Mouse (Mus musculus) CH12.LX (cell line): ENCODE data around the gene Elfn2. TPM values are rescaled to one million over a fixed set of nuclear protein-coding genes. Genes with fewer than 3 reads are reported as not detected.

Source experiments
- DNase-seq: peaks from one replicate; pipeline ENCODE4 v3.0.0-alpha.2; 2013; ENCODE audit errors: extremely low read depth
- H3K27ac ChIP-seq: 2 replicates; pipeline ENCODE4 v1.5.1; 2012; ENCODE audit warnings: low read depth, mild to moderate bottlenecking, control low read depth, moderate library complexity; ENCODE audit not compliant: insufficient read depth
- H3K27me3 ChIP-seq: replicated peaks from 2 replicates; pipeline ENCODE3; 2012; ENCODE audit warnings: inconsistent platforms
- H3K36me3 ChIP-seq, 2 experiments: replicated peaks in 1 of 2; 2 replicates each; pipeline versions ENCODE3 to v1.6.1; 2012; ENCODE audit warnings: inconsistent platforms in 1 of 2, low read length in 1 of 2, mild to moderate bottlenecking in 1 of 2, mixed read lengths in 1 of 2, moderate library complexity in 1 of 2; ENCODE audit not compliant: control insufficient read depth in 1 of 2, insufficient read depth in 1 of 2
- H3K4me1 ChIP-seq, 2 experiments: 2 replicates each; pipeline ENCODE4 v1.6.1; 2012; ENCODE audit warnings: inconsistent platforms in 1 of 2, moderate library complexity in 1 of 2; ENCODE audit not compliant: insufficient read depth in 2 of 2, control insufficient read depth in 1 of 2
- H3K4me2 ChIP-seq: 2 replicates; pipeline ENCODE4 v1.6.1; 2012; ENCODE audit warnings: low read depth, mild to moderate bottlenecking, control low read depth; ENCODE audit not compliant: poor library complexity, insufficient read depth, severe bottlenecking
- H3K4me3 ChIP-seq, 3 experiments: fragments of 150-350 bp in 1 of 3; sonication (generic) in 1 of 3; replicated peaks in 1 of 3; 2 replicates each; pipeline versions ENCODE3 to v1.5.1; 2011 to 2012; ENCODE audit warnings: low read depth in 2 of 3, low read length in 2 of 3, mild to moderate bottlenecking in 2 of 3, moderate library complexity in 2 of 3, control low read depth in 1 of 3, improper control_type of control experiment in 1 of 3, inconsistent platforms in 1 of 3, mixed read lengths in 1 of 3; ENCODE audit not compliant: poor library complexity in 1 of 3
- H3K79me2 ChIP-seq: replicated peaks from 2 replicates; pipeline ENCODE4 v1.6.1; 2012; ENCODE audit warnings: mild to moderate bottlenecking, moderate library complexity; ENCODE audit not compliant: control insufficient read depth, poor library complexity, insufficient read depth, severe bottlenecking; ENCODE audit errors: extremely low read depth
- H3K9ac ChIP-seq: 2 replicates; pipeline ENCODE4 v1.6.1; 2012; ENCODE audit warnings: low read depth, mild to moderate bottlenecking, control low read depth, moderate library complexity; ENCODE audit not compliant: insufficient read depth
- H3K9me3 ChIP-seq: replicated peaks from 2 replicates; pipeline ENCODE3; 2012; ENCODE audit warnings: low read length, inconsistent platforms, mixed read lengths
- CHD1 ChIP-seq: IDR thresholded peaks from 2 replicates; pipeline ENCODE4 v1.6.1; 2012; ENCODE audit warnings: low read depth, low read length, improper control_type of control experiment, inconsistent platforms
- CHD2 ChIP-seq: IDR thresholded peaks from 2 replicates; pipeline ENCODE4 v1.6.1; 2011; ENCODE audit warnings: low read length, improper control_type of control experiment
- CTCF ChIP-seq, 2 experiments: IDR thresholded peaks in 1 of 2; conservative IDR thresholded peaks in 1 of 2; 2 replicates each; pipeline ENCODE4 v1.5.1; 2011 to 2012; ENCODE audit warnings: low read depth in 2 of 2, low read length in 2 of 2, improper control_type of control experiment in 1 of 2, inconsistent platforms in 1 of 2, mild to moderate bottlenecking in 1 of 2, moderate library complexity in 1 of 2
- E2F4 ChIP-seq: IDR thresholded peaks from 2 replicates; pipeline ENCODE4 v1.6.1; 2011; ENCODE audit warnings: low read depth, low read length, improper control_type of control experiment; ENCODE audit not compliant: insufficient replicate concordance
- ELF1 ChIP-seq: IDR thresholded peaks from 2 replicates; pipeline ENCODE4 v1.6.1; 2014; ENCODE audit warnings: low read depth, mild to moderate bottlenecking, inconsistent platforms, low read length, improper control_type of control experiment
- EP300 ChIP-seq: IDR thresholded peaks from 2 replicates; pipeline ENCODE4 v1.6.1; 2011; ENCODE audit warnings: low read length, improper control_type of control experiment
- ETS1 ChIP-seq: conservative IDR thresholded peaks from 2 replicates; pipeline ENCODE4 v1.6.1; 2012; ENCODE audit warnings: low read depth, mild to moderate bottlenecking, inconsistent platforms, low read length, improper control_type of control experiment, moderate library complexity
- HCFC1 ChIP-seq: IDR thresholded peaks from 2 replicates; pipeline ENCODE4 v1.6.1; 2012; ENCODE audit warnings: low read depth, mild to moderate bottlenecking, inconsistent platforms, low read length, improper control_type of control experiment
- IRF4 ChIP-seq: IDR thresholded peaks from 2 replicates; pipeline ENCODE4 v1.6.1; 2014; ENCODE audit warnings: low read depth, mild to moderate bottlenecking, inconsistent platforms, low read length, improper control_type of control experiment
- JUND ChIP-seq: conservative IDR thresholded peaks from 2 replicates; pipeline ENCODE4 v1.6.1; 2011; ENCODE audit warnings: low read depth, low read length, improper control_type of control experiment
- KAT2A ChIP-seq: IDR thresholded peaks from 2 replicates; pipeline ENCODE4 v1.6.1; 2012; ENCODE audit warnings: low read length, improper control_type of control experiment, inconsistent platforms; ENCODE audit not compliant: insufficient replicate concordance
- MAFK ChIP-seq: IDR thresholded peaks from 2 replicates; pipeline ENCODE4 v1.6.1; 2011; ENCODE audit warnings: low read length, improper control_type of control experiment; ENCODE audit not compliant: insufficient replicate concordance
- MEF2A ChIP-seq: IDR thresholded peaks from 2 replicates; pipeline ENCODE4 v1.6.1; 2014; ENCODE audit warnings: low read depth, mild to moderate bottlenecking, inconsistent platforms, low read length, improper control_type of control experiment, borderline replicate concordance
- NRF1 ChIP-seq: IDR thresholded peaks from 2 replicates; pipeline ENCODE4 v1.6.1; 2014; ENCODE audit warnings: low read depth, mild to moderate bottlenecking, inconsistent platforms, low read length, improper control_type of control experiment, moderate library complexity
- PAX5 ChIP-seq: IDR thresholded peaks from 2 replicates; pipeline ENCODE4 v1.6.1; 2012; ENCODE audit warnings: low read length, inconsistent platforms, mixed read lengths
- POLR2A ChIP-seq: IDR thresholded peaks from 2 replicates; pipeline ENCODE4 v1.6.1; 2011; ENCODE audit warnings: low read depth, mild to moderate bottlenecking, improper control_type of control experiment, low read length
- RAD21 ChIP-seq: IDR thresholded peaks from 2 replicates; pipeline ENCODE4 v1.6.1; 2011; ENCODE audit warnings: low read depth, mild to moderate bottlenecking, low read length, improper control_type of control experiment, moderate library complexity
- SIN3A ChIP-seq: IDR thresholded peaks from 2 replicates; pipeline ENCODE4 v1.6.1; 2012; ENCODE audit warnings: low read length, improper control_type of control experiment, inconsistent platforms
- SMC3 ChIP-seq: IDR thresholded peaks from 2 replicates; pipeline ENCODE4 v1.6.1; 2011; ENCODE audit warnings: low read depth, low read length, improper control_type of control experiment
- TCF12 ChIP-seq: IDR thresholded peaks from 2 replicates; pipeline ENCODE4 v1.6.1; 2014; ENCODE audit warnings: low read depth, mild to moderate bottlenecking, inconsistent platforms, low read length, improper control_type of control experiment
- UBTF ChIP-seq: IDR thresholded peaks from 2 replicates; pipeline ENCODE4 v1.6.1; 2012; ENCODE audit warnings: low read depth, mild to moderate bottlenecking, inconsistent platforms, low read length, improper control_type of control experiment, moderate library complexity
- USF1 ChIP-seq: IDR thresholded peaks from 2 replicates; pipeline ENCODE4 v1.6.1; 2014; ENCODE audit warnings: low read depth, mild to moderate bottlenecking, inconsistent platforms, low read length, improper control_type of control experiment
- USF2 ChIP-seq: conservative IDR thresholded peaks from 2 replicates; pipeline ENCODE4 v1.6.1; 2011; ENCODE audit warnings: low read depth, low read length, improper control_type of control experiment
- ZKSCAN1 ChIP-seq: IDR thresholded peaks from 2 replicates; pipeline ENCODE4 v1.6.1; 2012; ENCODE audit warnings: low read depth, inconsistent platforms, low read length, improper control_type of control experiment, borderline replicate concordance
- ZMIZ1 ChIP-seq: IDR thresholded peaks from 2 replicates; pipeline ENCODE4 v1.6.1; 2012; ENCODE audit warnings: low read depth, mild to moderate bottlenecking, inconsistent platforms, low read length, improper control_type of control experiment
- ZNF384 ChIP-seq: IDR thresholded peaks from 2 replicates; pipeline ENCODE4 v1.6.1; 2012; ENCODE audit warnings: low read depth, low read length, improper control_type of control experiment, inconsistent platforms
- dilution Hi-C: fragments of 300-500 bp; cut with MboI; formaldehyde crosslinking; loops from 2 replicates; pipeline ENCODE4 v1.14.3; 2020; ENCODE audit warnings: low sequenced_read_pairs; ENCODE audit not compliant: extremely low pct_unique_long_range_greater_than_20kb, extremely low pct_ligation_motif_present
- in situ Hi-C: fragments of 300-500 bp; cut with MboI; formaldehyde crosslinking; loops from 3 replicates; pipeline ENCODE4 v1.14.3; 2019; ENCODE audit warnings: low sequenced_read_pairs, low pct_ligation_motif_present, low pct_unique_long_range_greater_than_20kb, mixed read lengths
- polyA plus RNA-seq: library from polyadenylated mRNA; unstranded; fragments of >175 nt; gene quantifications from 2 replicates; pipeline ENCODE4 v1.2.1, GENCODE M21; 2012; ENCODE audit warnings: low read depth; ENCODE audit not compliant: insufficient read length
- total RNA-seq, 2 experiments: library from RNA; depleted of rRNA; stranded (reverse); fragments of 300-350 nt in 1 of 2; fragments of >200 nt in 1 of 2; gene quantifications; 2 replicates each; pipeline ENCODE4 v1.2.3; 2012 to 2014

Elfn2 gene
- total and polyA plus RNA-seq, 3 experiments, result 0.06 TPM; not detected in 2

- no peak overlapping the region for H3K27ac ChIP-seq
- in situ Hi-C loops, result loop anchor here (5.0 kb wide), 1 partner anchor 37 kb away; no protein-coding TSS in a partner anchor
- no peaks in the 10 kb centered on the region for H3K9me3 ChIP-seq
- H3K36me3 ChIP-seq, result no peaks in the 10 kb centered on the region
- H3K4me3 ChIP-seq, result no peak overlapping the region
- H3K27me3 ChIP-seq, result peaks cover 91% of the 10 kb centered on the region
- no peak overlapping the region for H3K4me2 ChIP-seq
- no peak for DNase-seq
- TF ChIP-seq TCF12, result no peak
- no peak for TF ChIP-seq ZKSCAN1
- no peak for TF ChIP-seq NRF1
- TF ChIP-seq EP300, result no peak
- TF ChIP-seq ETS1, result no peak
- TF ChIP-seq POLR2A, result no peak
- TF ChIP-seq ZNF384, result no peak
- TF ChIP-seq MEF2A, result no peak
- no peak for TF ChIP-seq USF1
- no peak for TF ChIP-seq CTCF (conservative IDR thresholded peaks at IDR 0.05 in 1 of 2, IDR thresholded peaks at IDR 0.05 in 1 of 2; ENCODE audit: low read depth in 2 of 2, low read length in 2 of 2)
- no peak for TF ChIP-seq ZMIZ1
- TF ChIP-seq PAX5, result no peak
- no peak for TF ChIP-seq IRF4
- TF ChIP-seq UBTF, result no peak
- no peak for TF ChIP-seq HCFC1
- TF ChIP-seq MAFK, result no peak
- TF ChIP-seq CHD2, result no peak
- no peak for TF ChIP-seq JUND
- TF ChIP-seq, all 38 proteins: peak for 0
- no peaks in the 10 kb centered on the region for H3K79me2 ChIP-seq
- H3K9ac ChIP-seq, result no peak overlapping the region
- dilution Hi-C loops, result no loop called here
- H3K4me1 ChIP-seq, result no peaks in the 10 kb centered on the region
Measured at GRCm38 (mm10) chr15:78669221-78669871, 49.2 kb downstream of the Elfn2 start.

- in situ Hi-C loops (no loop called here), dilution Hi-C loops (no loop called here)
Measured at GRCm38 (mm10) chr15:78664268-78664667, 54.3 kb downstream of the Elfn2 start.

More at GRCm38 (mm10) chr15:78664268-78664667, 54.3 kb downstream of the Elfn2 start:
- Histone ChIP-seq H3K9ac (no peak overlapping the region), H3K4me3 (no peak overlapping the region), H3K27me3 (peaks cover 87% of the 10 kb centered on the region), H3K79me2 (no peaks in the 10 kb centered on the region), H3K27ac (no peak overlapping the region), H3K9me3 (peaks cover 6% of the 10 kb centered on the region), H3K4me1 (no peaks in the 10 kb centered on the region), H3K36me3 (no peaks in the 10 kb centered on the region), H3K4me2 (no peak overlapping the region)
- TF ChIP-seq ZNF384 (no peak), ELF1 (no peak), ZMIZ1 (no peak), KAT2A (no peak), USF2 (no peak), CHD2 (no peak), CTCF (conservative IDR thresholded peaks at IDR 0.05 in 1 of 2, IDR thresholded peaks at IDR 0.05 in 1 of 2; ENCODE audit: low read depth in 2 of 2, low read length in 2 of 2) (no peak), UBTF (no peak), CHD1 (no peak), SIN3A (no peak), POLR2A (no peak), SMC3 (no peak), TCF12 (no peak), RAD21 (no peak), E2F4 (no peak), MAFK (no peak)
- DNase-seq, result no peak
